Mouse (Mus musculus) CH12.LX (cell line): ENCODE measurements around the gene Zbtb20.

Experiments used
- BHLHE40 ChIP-seq: IDR thresholded peaks from 2 replicates; pipeline ENCODE4 v1.6.1; 2011; ENCODE audit warnings: mild to moderate bottlenecking, low read depth, low read length, improper control_type of control experiment
- CTCF ChIP-seq, 2 experiments: IDR thresholded peaks in 1 of 2; conservative IDR thresholded peaks in 1 of 2; 2 replicates each; pipeline ENCODE4 v1.5.1; 2011 to 2012; ENCODE audit warnings: low read depth in 2 of 2, low read length in 2 of 2, improper control_type of control experiment in 1 of 2, inconsistent platforms in 1 of 2, mild to moderate bottlenecking in 1 of 2, moderate library complexity in 1 of 2
- E2F4 ChIP-seq: IDR thresholded peaks from 2 replicates; pipeline ENCODE4 v1.6.1; 2011; ENCODE audit warnings: low read depth, low read length, improper control_type of control experiment; ENCODE audit not compliant: insufficient replicate concordance
- ELF1 ChIP-seq: IDR thresholded peaks from 2 replicates; pipeline ENCODE4 v1.6.1; 2014; ENCODE audit warnings: low read depth, mild to moderate bottlenecking, inconsistent platforms, low read length, improper control_type of control experiment
- EP300 ChIP-seq: IDR thresholded peaks from 2 replicates; pipeline ENCODE4 v1.6.1; 2011; ENCODE audit warnings: low read length, improper control_type of control experiment
- MAFK ChIP-seq: IDR thresholded peaks from 2 replicates; pipeline ENCODE4 v1.6.1; 2011; ENCODE audit warnings: low read length, improper control_type of control experiment; ENCODE audit not compliant: insufficient replicate concordance
- MAZ ChIP-seq: IDR thresholded peaks from 2 replicates; pipeline ENCODE4 v1.6.1; 2012; ENCODE audit warnings: low read depth, mild to moderate bottlenecking, inconsistent platforms, low read length, improper control_type of control experiment, moderate library complexity
- PAX5 ChIP-seq: IDR thresholded peaks from 2 replicates; pipeline ENCODE4 v1.6.1; 2012; ENCODE audit warnings: low read length, inconsistent platforms, mixed read lengths
- POLR2A ChIP-seq: IDR thresholded peaks from 2 replicates; pipeline ENCODE4 v1.6.1; 2011; ENCODE audit warnings: low read depth, mild to moderate bottlenecking, improper control_type of control experiment, low read length
- TBP ChIP-seq: conservative IDR thresholded peaks from 2 replicates; pipeline ENCODE4 v1.6.1; 2011; ENCODE audit warnings: low read depth, low read length, improper control_type of control experiment
- ZC3H11A ChIP-seq: IDR thresholded peaks from 2 replicates; pipeline ENCODE4 v1.6.1; 2012; ENCODE audit warnings: low read depth, mild to moderate bottlenecking, inconsistent platforms, low read length, improper control_type of control experiment
- ZNF384 ChIP-seq: IDR thresholded peaks from 2 replicates; pipeline ENCODE4 v1.6.1; 2012; ENCODE audit warnings: low read depth, low read length, improper control_type of control experiment, inconsistent platforms

GRCm38 (mm10) chr16:43557385-43557784 lies 681.7 kb downstream of the Zbtb20 start:
- TF ChIP-seq CTCF (conservative IDR thresholded peaks at IDR 0.05 in 1 of 2, IDR thresholded peaks at IDR 0.05 in 1 of 2; ENCODE audit: low read depth in 2 of 2, low read length in 2 of 2) (no peak), MAFK (no peak), MAZ (no peak), EP300 (no peak), ZNF384 (no peak), BHLHE40 (no peak), ELF1 (no peak), POLR2A (no peak), TBP (no peak), ZC3H11A (no peak), E2F4 (no peak), PAX5 (no peak)
